Mouse (Mus musculus) liver, embryonic 16.5 days (tissue): ENCODE results near the gene Ptger4. TPM values are rescaled to one million over a fixed set of nuclear protein-coding genes. Genes with fewer than 3 reads are reported as not detected.

Source experiments
- ATAC-seq: fragments of 200-750 bp; cut with Nextera tagmentation; 2 replicates; pipeline ENCODE4 v1.8.0; 2017; ENCODE audit warnings: low read depth, mild to moderate bottlenecking, moderate number of reproducible peaks, moderate library complexity
- H3K27ac ChIP-seq: fragments of 300-500 bp; sonication (generic); 2 replicates; pipeline ENCODE4 v1.5.1; 2014; ENCODE audit warnings: mild to moderate bottlenecking, low read length
- H3K27me3 ChIP-seq: fragments of 300-500 bp; sonication (generic); 2 replicates; pipeline ENCODE4 v1.6.1; 2014; ENCODE audit warnings: low read depth, low read length, mixed read lengths; ENCODE audit not compliant: control insufficient read depth, insufficient read depth
- H3K36me3 ChIP-seq: fragments of 300-500 bp; sonication (generic); 2 replicates; pipeline ENCODE4 v1.6.1; 2014; ENCODE audit warnings: mild to moderate bottlenecking; ENCODE audit not compliant: control insufficient read depth, insufficient read depth
- H3K4me1 ChIP-seq: fragments of 300-500 bp; sonication (generic); 2 replicates; pipeline ENCODE4 v1.6.1; 2014; ENCODE audit warnings: low read depth, low read length, mixed read lengths; ENCODE audit not compliant: control insufficient read depth
- H3K4me2 ChIP-seq: fragments of 300-500 bp; sonication (generic); 2 replicates; pipeline ENCODE4 v1.6.1; 2014; ENCODE audit warnings: low read depth, low read length, mixed read lengths
- H3K4me3 ChIP-seq: fragments of 300-500 bp; sonication (generic); 2 replicates; pipeline ENCODE4 v1.5.1; 2014; ENCODE audit warnings: low read depth, mild to moderate bottlenecking, low read length
- H3K9ac ChIP-seq: fragments of 300-500 bp; sonication (generic); 2 replicates; pipeline ENCODE4 v1.6.1; 2014; ENCODE audit warnings: low read depth, low read length
- H3K9me3 ChIP-seq: fragments of 300-500 bp; sonication (generic); replicated peaks from 2 replicates; pipeline ENCODE4 v1.6.1; 2016; ENCODE audit warnings: low read length; ENCODE audit not compliant: control insufficient read depth
- WGBS: fragments of 180-500 bp; shearing (Covaris S2); extraction: QIAGEN DNeasy Blood & Tissue Kit; methylation state at CpG from one replicate; pipeline ENCODE4 v1.1.7; 2014; ENCODE audit not compliant: insufficient replicate concordance; 5-methylcytosine and 5-hydroxymethylcytosine counted together
- polyA plus RNA-seq: library from polyadenylated mRNA; unstranded; fragments of >200 nt; fragmentation: Nextera tagmentation; extraction: Ambion mirVana; gene quantifications from 2 replicates; pipeline ENCODE4 v1.2.1, GENCODE M21; 2015

Gene Ptger4
- polyA plus RNA-seq, 1 experiment from 2014 or later: 1.1 TPM

GRCm38 (mm10) chr15:5188029-5188428 lies 56.0 kb downstream of the Ptger4 start:
- Histone ChIP-seq H3K4me1 (peaks cover 11% of the 10 kb centered on the region), H3K36me3 (no peaks in the 10 kb centered on the region), H3K4me2 (no peak overlapping the region), H3K4me3 (no peak overlapping the region), H3K27me3 (no peaks in the 10 kb centered on the region), H3K27ac (no peak overlapping the region), H3K9ac (no peak overlapping the region), H3K9me3 (no peaks in the 10 kb centered on the region)
- 31% methylated on average over 1 of the region's 1 CpGs for WGBS
- ATAC-seq: no peak

- Histone ChIP-seq H3K4me1 (peaks cover 11% of the 10 kb centered on the region), H3K9ac (no peak overlapping the region), H3K27ac (no peak overlapping the region), H3K27me3 (no peaks in the 10 kb centered on the region), H3K4me3 (no peak overlapping the region), H3K4me2 (no peak overlapping the region), H3K36me3 (no peaks in the 10 kb centered on the region), H3K9me3 (no peaks in the 10 kb centered on the region)
- WGBS: 34% methylated on average over 4 of the region's 4 CpGs
- ATAC-seq: no peak
These were observed 56.9 kb downstream of the Ptger4 start for GRCm38 (mm10) chr15:5187116-5187515.

- Histone ChIP-seq H3K4me3 (peak overlapping the region; percentile 80), H3K4me2 (peak overlapping the region; percentile 73), H3K27ac (no peak overlapping the region), H3K9me3 (no peaks in the 10 kb centered on the region), H3K27me3 (no peaks in the 10 kb centered on the region), H3K36me3 (no peaks in the 10 kb centered on the region), H3K9ac (peak overlapping the region; percentile 81), H3K4me1 (peaks cover 11% of the 10 kb centered on the region)
- 28% methylated on average over 10 of the region's 10 CpGs for WGBS
- ATAC-seq: no peak
These were observed 57.7 kb downstream of the Ptger4 start for GRCm38 (mm10) chr15:5186293-5186675.

- Histone ChIP-seq H3K27ac (peak within 1 kb of the TSS; percentile 70), H3K4me2 (peak within 1 kb of the TSS; percentile 73), H3K27me3 (no peaks in the 10 kb centered on the region), H3K9ac (peak within 1 kb of the TSS; percentile 81), H3K4me3 (peak within 1 kb of the TSS; percentile 80), H3K9me3 (no peaks in the 10 kb centered on the region), H3K36me3 (peaks cover under 1% of the 10 kb centered on the region; the same call in 1 of the 2 replicates), H3K4me1 (peaks cover 11% of the 10 kb centered on the region)
- peak; percentile 89 for ATAC-seq
- WGBS: under 1% methylated on average over 55 of the region's 55 CpGs
These were observed 58.4 kb downstream of the Ptger4 start, which contains the start of gene Ttc33 for GRCm38 (mm10) chr15:5185366-5186292. TSS of gene Ttc33 (plus strand) at chr15:5185525.

- peak overlapping the region; percentile 80 for H3K4me3 ChIP-seq
- peaks cover 3% of the 10 kb centered on the region; the same call in 1 of the 2 replicates for H3K36me3 ChIP-seq
- H3K9ac ChIP-seq: peak overlapping the region; percentile 81
- no peaks in the 10 kb centered on the region for H3K27me3 ChIP-seq
- ATAC-seq: 0 out of 2 replicates have a peak, but pooled peaks have one; percentile 2
- 38% methylated on average over 10 of the region's 11 CpGs for WGBS
- H3K27ac ChIP-seq: peak overlapping the region; percentile 70
- peaks cover 11% of the 10 kb centered on the region for H3K4me1 ChIP-seq
- no peaks in the 10 kb centered on the region for H3K9me3 ChIP-seq
- peak overlapping the region; percentile 73 for H3K4me2 ChIP-seq
These were observed 59.2 kb downstream of the Ptger4 start for GRCm38 (mm10) chr15:5184668-5185330.

- H3K36me3 ChIP-seq: peaks cover 47% of the 10 kb centered on the region
- WGBS: 57% methylated on average over 12 of the region's 12 CpGs
- H3K9me3 ChIP-seq: no peaks in the 10 kb centered on the region
- H3K27ac ChIP-seq: no peak overlapping the region
- no peak overlapping the region for H3K4me2 ChIP-seq
- H3K27me3 ChIP-seq: no peaks in the 10 kb centered on the region
- H3K9ac ChIP-seq: no peak overlapping the region
- no peaks in the 10 kb centered on the region for H3K4me1 ChIP-seq
- no peak overlapping the region for H3K4me3 ChIP-seq
- ATAC-seq: no peak
These were observed 70.7 kb downstream of the Ptger4 start for GRCm38 (mm10) chr15:5173217-5173820.

GRCm38 (mm10) chr15:5165121-5165773 lies 78.7 kb downstream of the Ptger4 start:
- H3K9ac ChIP-seq: no peak overlapping the region
- no peaks in the 10 kb centered on the region for H3K4me1 ChIP-seq
- ATAC-seq: 0 out of 2 replicates have a peak, but pooled peaks have one; percentile 24
- no peaks in the 10 kb centered on the region for H3K9me3 ChIP-seq
- peaks cover 34% of the 10 kb centered on the region for H3K36me3 ChIP-seq
- H3K27ac ChIP-seq: no peak overlapping the region
- WGBS: 73% methylated on average over 12 of the region's 12 CpGs
- no peak overlapping the region for H3K4me2 ChIP-seq
- H3K27me3 ChIP-seq: no peaks in the 10 kb centered on the region
- H3K4me3 ChIP-seq: no peak overlapping the region

GRCm38 (mm10) chr15:5158827-5159226 lies 85.2 kb downstream of the Ptger4 start:
- Histone ChIP-seq H3K4me1 (peaks cover 10% of the 10 kb centered on the region), H3K9me3 (no peaks in the 10 kb centered on the region), H3K9ac (no peak overlapping the region), H3K4me2 (no peak overlapping the region), H3K4me3 (no peak overlapping the region), H3K36me3 (peaks cover 4% of the 10 kb centered on the region), H3K27me3 (no peaks in the 10 kb centered on the region), H3K27ac (no peak overlapping the region)
- peak; percentile 32; the same call in 1 of the 2 replicates for ATAC-seq
- 75% methylated on average over 6 of the region's 6 CpGs for WGBS
